Mouse (Mus musculus) macrophage (primary cell): ENCODE results near the gene Bms1. TPM values are rescaled to one million over a fixed set of nuclear protein-coding genes. Genes with fewer than 3 reads are reported as not detected.

Source experiments
- H3K27ac ChIP-seq: fragments of 350-480 bp; formaldehyde crosslinking; 2 replicates; pipeline ENCODE4 v1.9.0; 2021
- H3K36me3 ChIP-seq: fragments of 350-480 bp; formaldehyde crosslinking; 2 replicates; pipeline ENCODE4 v1.9.0; 2021; ENCODE audit errors: inconsistent target
- H3K4me3 ChIP-seq: fragments of 350-480 bp; formaldehyde crosslinking; 2 replicates; pipeline ENCODE4 v1.9.0; 2021; ENCODE audit errors: inconsistent target
- H3K79me2 ChIP-seq: fragments of 350-480 bp; formaldehyde crosslinking; 2 replicates; pipeline ENCODE4 v1.9.0; 2021; ENCODE audit errors: inconsistent target
- WGBS: methylation state at CpG from one replicate; pipeline ENCODE4 v1.1.7; 2026; ENCODE audit warnings: inconsistent platforms; ENCODE audit not compliant: missing documents; 5-methylcytosine and 5-hydroxymethylcytosine counted together
- polyA plus RNA-seq: library from polyadenylated mRNA; stranded (reverse); fragments of 250-400 nt; gene quantifications from 3 replicates; pipeline ENCODE4 v1.2.4, GENCODE M21; 2018; ENCODE audit warnings: inconsistent platforms
- total RNA-seq, 78 experiments: library from RNA; depleted of rRNA; stranded (reverse); fragments of 250-400 nt; gene quantifications; 1 replicate in 9 of 78; 2 replicates in 24 of 78; 3 replicates in 43 of 78; 4 replicates in 2 of 78; pipeline ENCODE4 v1.2.4; 2018; ENCODE audit warnings: inconsistent platforms in 56 of 78

Gene Bms1
- total RNA-seq (2018; cell fraction: chromatin; rRNA removed) = 10 to 100 TPM; 16.1 to 68.9 (median 48.6) TPM
- 10 to 100 TPM; 14.9 to 25.7 (median 21.8) TPM for total RNA-seq (2018; cell fraction: cytosol; rRNA removed)
- 10 to 100 TPM; 14.9 to 46.8 (median 27.5) TPM for total RNA-seq (2018; cell fraction: nucleus; rRNA removed)
- polyA plus RNA-seq = 15.9 to 33.1 TPM (median 27.8 TPM) in 3 replicates

GRCm38 (mm10) chr6:118419050-118419920, at the start of gene Bms1:
Bms1 (minus strand) TSS chr6:118419474.
- Histone ChIP-seq H3K36me3 (peaks cover 27% of the 10 kb centered on the region), H3K4me3 (peak within 1 kb of the TSS; percentile 90), H3K79me2 (peaks cover 23% of the 10 kb centered on the region), H3K27ac (peak within 1 kb of the TSS; percentile 54)
- WGBS = under 1% methylated on average over 67 of the region's 67 CpGs

DNA sequence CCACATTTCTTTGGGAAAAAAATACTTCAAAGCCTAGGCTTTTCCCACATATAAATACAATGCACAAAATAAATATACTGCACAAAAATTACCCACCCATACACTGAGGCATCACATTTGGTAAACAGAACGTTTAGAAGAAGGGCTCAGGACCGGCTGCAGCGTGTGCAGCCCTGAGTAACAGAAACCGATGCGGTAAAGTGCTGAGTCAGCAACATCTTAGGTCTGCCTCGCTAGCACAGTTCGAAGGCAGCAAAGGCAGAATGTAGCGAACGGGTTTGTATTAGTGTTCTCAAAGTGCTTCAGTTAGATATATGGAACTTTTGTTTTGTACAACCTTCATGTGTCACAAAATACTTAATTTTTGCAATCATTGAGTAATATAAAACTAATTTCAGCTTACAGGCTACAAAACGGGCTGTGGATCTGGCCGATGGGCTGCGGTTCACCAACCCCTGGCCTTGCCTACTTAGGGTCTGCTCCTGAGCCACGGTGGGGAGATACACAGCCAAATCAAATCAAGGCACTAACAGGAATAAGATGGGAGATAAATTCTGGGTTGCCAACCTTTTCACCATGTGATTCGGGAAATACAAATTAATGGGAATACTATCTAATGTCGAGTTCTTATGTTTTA, 42.9 kb upstream of the Bms1 start:
- H3K79me2 ChIP-seq = no peaks in the 10 kb centered on the region
- no peaks in the 10 kb centered on the region for H3K36me3 ChIP-seq
- H3K27ac ChIP-seq = no peak overlapping the region
- H3K4me3 ChIP-seq = no peak overlapping the region
- WGBS = 86% methylated on average over 15 of the region's 15 CpGs

GRCm38 (mm10) chr6:118457726-118458125, 38.5 kb upstream of the Bms1 start:
- Histone ChIP-seq H3K36me3 (no peaks in the 10 kb centered on the region), H3K79me2 (no peaks in the 10 kb centered on the region), H3K4me3 (no peak overlapping the region), H3K27ac (no peak overlapping the region)
- WGBS = 100% methylated on average over 1 of the region's 1 CpGs

DNA sequence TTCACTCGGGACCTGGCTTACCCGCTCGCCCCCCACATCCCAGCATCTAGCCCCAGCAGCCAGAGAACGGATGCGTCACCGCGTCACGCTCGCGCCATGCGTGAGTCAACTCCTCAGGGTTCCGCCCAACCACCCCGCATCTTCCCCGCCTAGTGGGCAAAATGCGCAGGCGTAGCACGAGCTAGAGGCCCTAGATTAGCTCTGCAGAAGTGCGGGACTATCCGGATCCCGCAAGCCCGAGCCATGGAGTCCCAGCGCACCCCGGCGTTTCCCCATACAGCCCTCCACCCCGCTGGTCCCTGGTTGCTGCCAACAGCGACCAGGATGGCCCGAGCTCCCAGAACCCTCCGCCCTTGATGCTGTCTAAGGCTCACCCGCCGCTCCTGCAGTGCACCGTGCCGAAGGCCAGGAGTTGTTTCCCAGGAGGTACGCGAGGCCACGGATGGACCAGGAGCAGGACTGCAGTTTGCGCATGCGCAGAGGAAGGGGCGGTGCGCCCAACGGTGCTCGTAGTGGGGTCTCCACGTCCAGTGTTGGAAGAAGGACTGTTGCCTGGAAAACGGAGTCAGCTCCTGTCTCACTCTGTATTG, 35.9 kb upstream of the Bms1 start, which contains the start of gene Zfp248:
Gene Zfp248, minus strand, starts transcription at position 487 of the 590 bp plus-strand sequence.
- peak within 1 kb of the TSS; percentile 55 for H3K4me3 ChIP-seq
- no peaks in the 10 kb centered on the region for H3K36me3 ChIP-seq
- H3K27ac ChIP-seq = peak within 1 kb of the TSS; percentile 40
- H3K79me2 ChIP-seq = no peaks in the 10 kb centered on the region
- 1% methylated on average over 43 of the region's 43 CpGs for WGBS

DNA sequence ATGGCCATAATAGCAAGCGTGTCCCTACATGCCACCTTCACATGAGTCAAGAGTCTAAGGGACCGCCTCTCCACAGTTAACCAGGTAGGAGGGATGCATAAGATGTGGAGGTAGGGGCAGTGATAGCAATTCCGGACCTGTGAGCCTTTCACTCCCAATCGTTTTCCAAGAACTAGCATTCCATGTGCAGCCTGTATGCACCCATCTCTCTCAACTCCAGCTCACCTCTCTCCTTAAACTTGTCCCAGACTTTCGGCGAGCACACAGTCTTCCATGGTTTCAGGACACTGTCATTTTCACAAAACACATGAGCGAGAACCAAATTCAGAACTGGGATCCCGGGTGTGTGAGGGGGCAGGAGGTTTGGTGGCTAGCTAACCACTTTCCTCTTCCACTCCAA, 35.2 kb upstream of the Bms1 start:
- Histone ChIP-seq H3K79me2 (no peaks in the 10 kb centered on the region), H3K36me3 (no peaks in the 10 kb centered on the region), H3K4me3 (peak overlapping the region; percentile 55), H3K27ac (peak overlapping the region; percentile 40; the same call in 1 of the 2 replicates)
- 67% methylated on average over 8 of the region's 8 CpGs for WGBS

GRCm38 (mm10) chr6:118431502-118431901, 12.2 kb upstream of the Bms1 start:
- Histone ChIP-seq H3K36me3 (0 out of 2 replicates have a peak, but pooled peaks cover 3% of the 10 kb centered on the region), H3K4me3 (no peak overlapping the region), H3K27ac (no peak overlapping the region), H3K79me2 (no peaks in the 10 kb centered on the region)
- 100% methylated on average over 4 of the region's 4 CpGs for WGBS

GRCm38 (mm10) chr6:118426666-118427065, 7.4 kb upstream of the Bms1 start:
- WGBS = 71% methylated on average over 1 of the region's 1 CpGs
- Histone ChIP-seq H3K4me3 (no peak overlapping the region), H3K79me2 (no peaks in the 10 kb centered on the region), H3K27ac (no peak overlapping the region), H3K36me3 (0 out of 2 replicates have a peak, but pooled peaks cover 3% of the 10 kb centered on the region)

DNA sequence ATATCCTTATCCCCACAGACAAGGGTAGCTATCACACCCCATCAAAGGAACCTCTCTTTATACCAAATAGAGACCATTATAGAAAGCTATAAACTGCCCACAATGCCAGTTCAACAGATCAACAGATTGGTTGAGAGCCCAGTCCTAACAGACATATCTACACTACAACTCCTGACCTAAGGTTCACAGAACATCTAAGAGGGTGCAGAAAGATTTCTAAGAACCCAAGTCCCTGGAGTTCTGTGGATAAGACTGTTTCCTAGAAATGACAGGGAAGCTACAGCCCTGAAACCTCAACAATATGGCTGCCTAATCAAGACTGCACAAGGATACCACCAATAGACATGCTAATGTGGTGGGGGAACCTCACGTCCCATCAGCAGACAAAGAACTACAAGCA, 8.8 kb downstream of the Bms1 start:
- peaks cover 75% of the 10 kb centered on the region for H3K36me3 ChIP-seq
- WGBS = 100% methylated on average over 1 of the region's 1 CpGs
- no peak overlapping the region for H3K4me3 ChIP-seq
- no peak overlapping the region for H3K27ac ChIP-seq
- no peaks in the 10 kb centered on the region for H3K79me2 ChIP-seq

DNA sequence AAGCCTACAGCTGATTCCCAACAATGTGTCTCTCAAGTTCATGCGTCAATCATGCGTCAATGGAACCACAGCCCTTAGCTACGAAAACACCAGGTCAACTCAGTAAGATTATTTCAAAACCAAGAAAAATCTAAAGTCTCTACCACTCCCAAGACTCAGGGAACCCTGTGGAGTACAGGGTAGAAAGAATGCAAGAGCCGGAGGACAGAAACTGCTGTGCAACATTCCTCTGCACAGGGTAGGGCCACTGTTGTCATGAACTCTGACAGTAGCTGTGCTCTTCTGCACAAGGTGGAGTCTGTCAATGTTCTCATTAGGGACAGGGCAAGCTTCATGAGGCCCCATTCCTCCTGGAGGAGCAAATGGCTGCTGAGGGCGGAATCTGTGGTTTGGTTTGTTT, 10.8 kb downstream of the Bms1 start:
- no peaks in the 10 kb centered on the region for H3K79me2 ChIP-seq
- H3K27ac ChIP-seq = no peak overlapping the region
- WGBS = 93% methylated on average over 5 of the region's 5 CpGs
- no peak overlapping the region for H3K4me3 ChIP-seq
- H3K36me3 ChIP-seq = peaks cover 75% of the 10 kb centered on the region

GRCm38 (mm10) chr6:118406421-118406820, 12.9 kb downstream of the Bms1 start:
- H3K79me2 ChIP-seq = no peaks in the 10 kb centered on the region
- H3K36me3 ChIP-seq = peaks cover 73% of the 10 kb centered on the region
- WGBS = 90% methylated on average over 4 of the region's 4 CpGs
- H3K4me3 ChIP-seq = no peak overlapping the region
- H3K27ac ChIP-seq = no peak overlapping the region

DNA sequence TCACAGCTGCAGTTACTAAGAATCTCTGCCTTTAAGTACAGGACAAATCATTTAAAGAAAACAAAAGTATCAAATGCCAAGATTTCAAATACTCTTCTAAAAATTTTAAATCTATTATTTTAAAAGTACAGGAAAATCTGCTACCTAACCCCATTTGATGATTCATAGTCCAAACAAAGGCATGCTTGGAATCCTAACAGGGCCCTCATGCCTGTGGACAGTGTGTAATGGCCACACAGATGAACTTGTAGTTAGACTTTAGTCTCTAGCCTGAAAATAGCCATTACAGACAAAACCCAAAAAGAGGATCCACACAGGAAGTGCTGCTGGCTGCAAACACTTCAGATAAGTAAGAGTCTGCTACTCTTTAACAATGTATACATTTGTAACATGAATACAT, 28.5 kb downstream of the Bms1 start:
- Histone ChIP-seq H3K79me2 (no peaks in the 10 kb centered on the region), H3K27ac (no peak overlapping the region), H3K36me3 (peaks cover 78% of the 10 kb centered on the region), H3K4me3 (no peak overlapping the region)

DNA sequence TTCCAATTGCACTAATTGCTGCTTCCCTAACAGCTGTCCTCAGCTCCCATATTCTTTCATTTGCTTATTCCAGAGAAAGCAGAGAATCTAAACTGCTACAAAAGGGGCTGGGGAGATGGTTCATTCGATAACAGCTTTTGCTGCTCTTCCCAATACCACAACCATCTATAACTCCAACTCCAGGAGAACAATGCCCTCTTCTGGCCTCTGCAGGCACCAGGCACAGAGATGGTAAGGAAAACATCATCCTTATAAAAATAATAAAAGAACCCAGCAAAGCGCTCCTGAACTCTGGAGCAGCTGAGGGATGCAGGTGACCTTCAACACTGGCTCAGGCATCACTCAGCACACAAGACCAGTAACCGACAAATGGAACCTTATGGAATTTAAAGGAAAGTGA, 33.3 kb downstream of the Bms1 start:
- H3K27ac ChIP-seq = no peak overlapping the region
- H3K79me2 ChIP-seq = no peaks in the 10 kb centered on the region
- WGBS = 94% methylated on average over 3 of the region's 3 CpGs
- peaks cover 54% of the 10 kb centered on the region; the same call in 1 of the 2 replicates for H3K36me3 ChIP-seq
- no peak overlapping the region for H3K4me3 ChIP-seq

DNA sequence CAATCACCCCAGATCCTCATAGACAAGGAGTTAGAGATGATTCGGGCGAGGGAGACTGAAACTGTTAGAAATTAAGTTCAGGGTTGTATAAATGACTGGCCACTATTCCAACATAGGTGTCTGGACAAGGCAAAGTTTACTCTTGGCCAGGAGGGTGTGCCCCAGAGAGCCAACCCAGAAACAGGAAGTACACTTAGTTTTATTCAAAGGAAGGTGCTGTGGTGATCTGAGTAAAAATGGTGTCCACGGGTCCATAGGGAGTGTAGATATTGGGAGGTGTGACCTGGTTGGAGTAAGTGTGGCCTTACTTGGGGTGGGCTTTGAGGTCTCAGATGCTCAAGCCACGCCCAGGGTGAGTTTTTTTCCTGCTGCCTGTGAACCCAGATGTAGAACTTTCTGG, 38.0 kb downstream of the Bms1 start:
- Histone ChIP-seq H3K27ac (no peak overlapping the region), H3K4me3 (no peak overlapping the region), H3K79me2 (no peaks in the 10 kb centered on the region), H3K36me3 (peaks cover 27% of the 10 kb centered on the region; the same call in 1 of the 2 replicates)
- WGBS = 77% methylated on average over 4 of the region's 4 CpGs

GRCm38 (mm10) chr6:118380630-118381029, 38.6 kb downstream of the Bms1 start:
- H3K27ac ChIP-seq = no peak overlapping the region
- H3K4me3 ChIP-seq = no peak overlapping the region
- H3K79me2 ChIP-seq = no peaks in the 10 kb centered on the region
- peaks cover 21% of the 10 kb centered on the region; the same call in 1 of the 2 replicates for H3K36me3 ChIP-seq
- 36% methylated on average over 3 of the region's 3 CpGs for WGBS
